Mouse (Mus musculus) heart, embryonic 14.5 days (tissue): Measurements from ENCODE around the gene Vav2. TPM values are rescaled to one million over a fixed set of nuclear protein-coding genes. Genes with fewer than 3 reads are reported as not detected.

ENCODE experiments used
- ATAC-seq: fragments of 200-750 bp; cut with Nextera tagmentation; 2 replicates; pipeline ENCODE4 v1.8.0; 2017; ENCODE audit warnings: low read depth, moderate TSS enrichment; ENCODE audit not compliant: insufficient number of reproducible peaks, insufficient read depth, low FRiP score
- H3K27ac ChIP-seq, 2 experiments: fragments of 200-500 bp in 1 of 2; fragments of 300-500 bp in 1 of 2; sonication (generic) in 1 of 2; replicated peaks in 1 of 2; 2 replicates each; pipeline ENCODE4 v1.5.1; 2012 to 2014; ENCODE audit warnings: low read depth in 2 of 2, low read length in 2 of 2, control low read depth in 1 of 2, mild to moderate bottlenecking in 1 of 2, mixed read lengths in 1 of 2; ENCODE audit not compliant: control insufficient read depth in 1 of 2, insufficient read depth in 1 of 2
- H3K27me3 ChIP-seq: fragments of 300-500 bp; sonication (generic); 2 replicates; pipeline ENCODE4 v1.6.1; 2014; ENCODE audit warnings: mild to moderate bottlenecking, low read length, control low read depth; ENCODE audit not compliant: control insufficient read depth, insufficient read depth
- H3K36me3 ChIP-seq: fragments of 300-500 bp; sonication (generic); 2 replicates; pipeline ENCODE4 v1.6.1; 2014; ENCODE audit warnings: mild to moderate bottlenecking, control low read depth, low read length, mixed read lengths; ENCODE audit not compliant: control insufficient read depth, insufficient read depth
- H3K4me1 ChIP-seq, 2 experiments: fragments of 200-500 bp in 1 of 2; fragments of 300-500 bp in 1 of 2; sonication (generic) in 1 of 2; 2 replicates each; pipeline ENCODE4 v1.6.1; 2012 to 2014; ENCODE audit warnings: low read length in 2 of 2, control low read depth in 1 of 2, mixed read lengths in 1 of 2; ENCODE audit not compliant: control insufficient read depth in 2 of 2, insufficient read depth in 2 of 2
- H3K4me2 ChIP-seq: fragments of 300-500 bp; sonication (generic); 2 replicates; pipeline ENCODE4 v1.6.1; 2014; ENCODE audit warnings: mild to moderate bottlenecking, low read length
- H3K4me3 ChIP-seq, 2 experiments: fragments of 200-500 bp in 1 of 2; fragments of 300-500 bp in 1 of 2; sonication (generic) in 1 of 2; 2 replicates each; pipeline ENCODE4 v1.5.1; 2012 to 2014; ENCODE audit warnings: low read length in 2 of 2, mild to moderate bottlenecking in 2 of 2, control low read depth in 1 of 2, low read depth in 1 of 2, moderate library complexity in 1 of 2; ENCODE audit not compliant: control insufficient read depth in 1 of 2, insufficient read depth in 1 of 2
- H3K9ac ChIP-seq: fragments of 300-500 bp; sonication (generic); 2 replicates; pipeline ENCODE4 v1.6.1; 2014; ENCODE audit warnings: mild to moderate bottlenecking, low read length
- H3K9me3 ChIP-seq: fragments of 300-500 bp; sonication (generic); 2 replicates; pipeline ENCODE4 v1.6.1; 2016; ENCODE audit warnings: low read length, control low read depth; ENCODE audit not compliant: control insufficient read depth
- WGBS: fragments of 180-500 bp; shearing (Covaris S2); extraction: QIAGEN DNeasy Blood & Tissue Kit; methylation state at CpG from one replicate; pipeline ENCODE4 v1.1.7; 2014; 5-methylcytosine and 5-hydroxymethylcytosine counted together
- polyA plus RNA-seq: library from polyadenylated mRNA; unstranded; fragments of >200 nt; fragmentation: Nextera tagmentation; extraction: Ambion mirVana; gene quantifications from 2 replicates; pipeline ENCODE4 v1.2.1, GENCODE M21; 2014

Vav2 gene
- polyA plus RNA-seq, 1 experiment from 2014 or later, result 4.1 TPM

GRCm38 (mm10) chr2:27229481-27230105, 197.2 kb downstream of the Vav2 start:
- 98% methylated on average over 2 of the region's 2 CpGs for WGBS
- Histone ChIP-seq H3K27me3 (no peaks in the 10 kb centered on the region), H3K4me1 (peaks cover 14 to 20% of the 10 kb centered on the region in 2 experiments), H3K9ac (no peak overlapping the region), H3K4me2 (no peak overlapping the region), H3K36me3 (peaks cover 45% of the 10 kb centered on the region; the same call in 1 of the 2 replicates), H3K4me3 (no peak overlapping the region), H3K9me3 (no peaks in the 10 kb centered on the region), H3K27ac (no peak overlapping the region)
- no peak for ATAC-seq

- no peak overlapping the region for H3K27ac ChIP-seq
- H3K4me2 ChIP-seq, result no peak overlapping the region
- peaks cover 43% of the 10 kb centered on the region for H3K36me3 ChIP-seq
- peaks cover 14 to 20% of the 10 kb centered on the region in 2 experiments for H3K4me1 ChIP-seq
- H3K4me3 ChIP-seq, result no peak overlapping the region
- H3K9ac ChIP-seq, result no peak overlapping the region
- 76% methylated on average over 5 of the region's 5 CpGs for WGBS
- no peak for ATAC-seq
- H3K27me3 ChIP-seq, result no peaks in the 10 kb centered on the region
- H3K9me3 ChIP-seq, result no peaks in the 10 kb centered on the region
Observed at GRCm38 (mm10) chr2:27228809-27229480, 197.9 kb downstream of the Vav2 start.

GRCm38 (mm10) chr2:27226572-27226971, 200.3 kb downstream of the Vav2 start:
- Histone ChIP-seq H3K4me2 (no peak overlapping the region), H3K27me3 (no peaks in the 10 kb centered on the region), H3K4me3 (no peak overlapping the region), H3K9ac (no peak overlapping the region), H3K36me3 (peaks cover 43% of the 10 kb centered on the region), H3K27ac (no peak overlapping the region), H3K4me1 (peaks cover under 1 to 2% of the 10 kb centered on the region in 2 experiments; a peak in 1 of 4 replicates), H3K9me3 (no peaks in the 10 kb centered on the region)
- 53% methylated on average over 7 of the region's 7 CpGs for WGBS
- no peak for ATAC-seq

- Histone ChIP-seq H3K27me3 (no peaks in the 10 kb centered on the region), H3K4me1 (peaks cover 9 to 12% of the 10 kb centered on the region in 2 experiments), H3K36me3 (peaks cover 28% of the 10 kb centered on the region), H3K4me3 (no peak overlapping the region), H3K9ac (no peak overlapping the region), H3K27ac (no peak overlapping the region), H3K4me2 (no peak overlapping the region), H3K9me3 (no peaks in the 10 kb centered on the region)
- ATAC-seq, result no peak
- WGBS, result 87% methylated on average over 7 of the region's 7 CpGs
Observed at GRCm38 (mm10) chr2:27223012-27223421, 203.8 kb downstream of the Vav2 start.

- Histone ChIP-seq H3K4me1 (peaks cover 25 to 27% of the 10 kb centered on the region in 2 experiments), H3K9ac (no peak overlapping the region), H3K36me3 (peaks cover 6% of the 10 kb centered on the region; the same call in 1 of the 2 replicates), H3K4me3 (no peak overlapping the region), H3K27ac (peak overlapping the region; percentile 44 to 85), H3K9me3 (no peaks in the 10 kb centered on the region), H3K4me2 (peak overlapping the region; percentile 10; the same call in 1 of the 2 replicates), H3K27me3 (no peaks in the 10 kb centered on the region)
- 80% methylated on average over 8 of the region's 8 CpGs for WGBS
- no peak; the same call in 1 of the 2 replicates for ATAC-seq
Observed at GRCm38 (mm10) chr2:27218569-27218968, 208.3 kb downstream of the Vav2 start.

GRCm38 (mm10) chr2:27218121-27218544, 208.7 kb downstream of the Vav2 start:
- peak overlapping the region; percentile 50 to 85 for H3K27ac ChIP-seq
- H3K27me3 ChIP-seq, result no peaks in the 10 kb centered on the region
- peak overlapping the region; percentile 10; the same call in 1 of the 2 replicates for H3K4me2 ChIP-seq
- no peak overlapping the region for H3K9ac ChIP-seq
- H3K9me3 ChIP-seq, result no peaks in the 10 kb centered on the region
- 36% methylated on average over 2 of the region's 2 CpGs for WGBS
- peak; percentile 81 for ATAC-seq
- H3K4me1 ChIP-seq, result peaks cover 29 to 31% of the 10 kb centered on the region in 2 experiments
- H3K4me3 ChIP-seq, result no peak overlapping the region
- peaks cover 4% of the 10 kb centered on the region; the same call in 1 of the 2 replicates for H3K36me3 ChIP-seq

- ATAC-seq, result no peak
- 93% methylated on average over 2 of the region's 2 CpGs for WGBS
- H3K27ac ChIP-seq, result no peak overlapping the region
Observed at GRCm38 (mm10) chr2:27215537-27215936, 211.3 kb downstream of the Vav2 start.

More at GRCm38 (mm10) chr2:27215537-27215936, 211.3 kb downstream of the Vav2 start:
- Histone ChIP-seq H3K4me3 (no peak overlapping the region), H3K9ac (no peak overlapping the region), H3K9me3 (no peaks in the 10 kb centered on the region), H3K4me1 (peaks cover 54 to 57% of the 10 kb centered on the region in 2 experiments), H3K27me3 (no peaks in the 10 kb centered on the region; the same call in 1 of the 2 replicates), H3K4me2 (no peak overlapping the region), H3K36me3 (0 out of 2 replicates have a peak, but pooled peaks cover 4% of the 10 kb centered on the region)
